Mouse (Mus musculus) midbrain, embryonic 13.5 days (tissue): ENCODE data around the gene Acin1. TPM values are rescaled to one million over a fixed set of nuclear protein-coding genes. Genes with fewer than 3 reads are reported as not detected.
A peak's percentile ranks its signal among the peaks of the same experiment; 100 is the strongest.

Source experiments
- ATAC-seq: fragments of 200-750 bp; cut with Nextera tagmentation; 2 replicates; pipeline ENCODE4 v1.8.0; 2017; ENCODE audit warnings: mild to moderate bottlenecking, moderate TSS enrichment, moderate library complexity
- H3K27ac ChIP-seq: fragments of 300-500 bp; sonication (generic); 2 replicates; pipeline ENCODE4 v1.5.1; 2015; ENCODE audit warnings: inconsistent platforms, mild to moderate bottlenecking, moderate library complexity
- H3K27me3 ChIP-seq: fragments of 300-500 bp; sonication (generic); 2 replicates; pipeline ENCODE4 v1.6.1; 2015; ENCODE audit warnings: mild to moderate bottlenecking, inconsistent platforms
- H3K36me3 ChIP-seq: fragments of 300-500 bp; sonication (generic); 2 replicates; pipeline ENCODE4 v1.6.1; 2015; ENCODE audit warnings: mild to moderate bottlenecking, inconsistent platforms
- H3K4me1 ChIP-seq: fragments of 300-500 bp; sonication (generic); replicated peaks from 2 replicates; pipeline ENCODE4 v1.6.1; 2015; ENCODE audit warnings: inconsistent platforms
- H3K4me2 ChIP-seq: fragments of 300-500 bp; sonication (generic); replicated peaks from 2 replicates; pipeline ENCODE4 v1.6.1; 2015; ENCODE audit warnings: moderate library complexity, mild to moderate bottlenecking, inconsistent platforms
- H3K4me3 ChIP-seq: fragments of 300-500 bp; sonication (generic); replicated peaks from 2 replicates; pipeline ENCODE4 v1.5.1; 2015; ENCODE audit warnings: mild to moderate bottlenecking, inconsistent platforms
- H3K9ac ChIP-seq: fragments of 300-500 bp; sonication (generic); replicated peaks from 2 replicates; pipeline ENCODE4 v1.6.1; 2015; ENCODE audit warnings: mild to moderate bottlenecking, inconsistent platforms
- H3K9me3 ChIP-seq: fragments of 300-500 bp; sonication (generic); 2 replicates; pipeline ENCODE4 v1.6.1; 2016; ENCODE audit warnings: mild to moderate bottlenecking, inconsistent platforms
- WGBS: fragments of 180-500 bp; shearing (Covaris S2); methylation state at CpG from one replicate; pipeline ENCODE4 v1.1.7; 2015; 5-methylcytosine and 5-hydroxymethylcytosine counted together
- microRNA counts: library from miRNA; unstranded; fragments of <30 nt; microRNA quantifications from one replicate; lab custom pipeline; 2016
- microRNA-seq: library from miRNA; unstranded; fragments of <30 nt; microRNA quantifications from one replicate; pipeline ENCODE4, GENCODE M21; 2016
- polyA plus RNA-seq: library from polyadenylated mRNA; unstranded; fragments of >200 nt; fragmentation: Nextera tagmentation; extraction: Ambion mirVana; gene quantifications from 2 replicates; pipeline ENCODE4 v1.2.1, GENCODE M21; 2015

The Acin1 gene
- polyA plus RNA-seq, 1 experiment from 2014 or later, result 187 TPM

DNA sequence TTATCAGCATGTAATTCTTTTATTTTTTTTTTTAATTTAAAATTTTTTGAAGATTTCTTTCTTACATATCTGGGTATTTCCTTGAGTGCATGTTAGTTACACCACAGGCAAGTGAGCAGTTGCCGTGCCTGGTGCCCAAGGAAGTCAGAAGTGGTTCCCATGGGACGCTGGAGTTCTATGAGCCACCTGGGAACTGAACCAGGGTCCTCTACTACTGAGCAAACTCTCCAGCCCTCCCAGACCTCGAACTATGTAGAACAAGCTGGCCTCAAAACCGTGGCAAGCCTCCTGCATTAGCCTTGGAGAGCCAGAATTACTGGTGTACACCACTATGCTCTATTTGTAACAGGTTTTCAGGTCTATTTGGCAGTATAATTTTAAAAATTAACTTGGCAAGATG lies 84.1 kb downstream of the Acin1 start:
- H3K4me1 ChIP-seq, result peaks cover 26% of the 10 kb centered on the region
- H3K27me3 ChIP-seq, result no peaks in the 10 kb centered on the region
- H3K36me3 ChIP-seq, result peaks cover 7% of the 10 kb centered on the region; the same call in 1 of the 2 replicates
- peak overlapping the region; percentile 61 for H3K4me3 ChIP-seq
- H3K9me3 ChIP-seq, result no peaks in the 10 kb centered on the region
- 38% methylated on average over 4 of the region's 4 CpGs for WGBS
- peak overlapping the region; percentile 55 for H3K4me2 ChIP-seq
- H3K9ac ChIP-seq, result peak overlapping the region; percentile 76
- H3K27ac ChIP-seq, result peak overlapping the region; percentile 95
- ATAC-seq, result peak; percentile 5; the same call in 1 of the 2 replicates

DNA sequence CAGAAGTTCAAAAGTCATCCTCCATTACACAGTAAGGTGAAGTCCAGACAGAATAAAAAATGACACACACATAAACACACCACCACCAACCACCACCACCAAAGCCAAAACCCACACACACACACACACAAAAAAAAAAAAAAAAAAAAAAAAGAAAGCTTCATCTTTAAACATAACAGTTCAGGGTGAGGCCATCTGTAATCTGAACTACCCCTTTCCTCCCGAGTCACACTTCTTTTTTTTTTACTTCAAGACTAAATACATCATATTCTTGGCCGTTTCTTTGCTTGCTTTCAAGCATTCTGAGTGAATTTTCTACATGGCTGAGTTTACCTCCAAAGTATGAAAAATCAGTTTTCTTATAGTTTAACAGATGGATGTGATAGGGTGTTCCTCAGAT lies 85.1 kb downstream of the Acin1 start:
- Histone ChIP-seq H3K27me3 (no peaks in the 10 kb centered on the region), H3K9ac (no peak overlapping the region), H3K9me3 (no peaks in the 10 kb centered on the region), H3K27ac (no peak overlapping the region), H3K4me1 (peaks cover 26% of the 10 kb centered on the region), H3K36me3 (peaks cover 7% of the 10 kb centered on the region; the same call in 1 of the 2 replicates), H3K4me2 (no peak overlapping the region), H3K4me3 (no peak overlapping the region)
- WGBS, result 89% methylated on average over 2 of the region's 2 CpGs
- no peak for ATAC-seq

DNA sequence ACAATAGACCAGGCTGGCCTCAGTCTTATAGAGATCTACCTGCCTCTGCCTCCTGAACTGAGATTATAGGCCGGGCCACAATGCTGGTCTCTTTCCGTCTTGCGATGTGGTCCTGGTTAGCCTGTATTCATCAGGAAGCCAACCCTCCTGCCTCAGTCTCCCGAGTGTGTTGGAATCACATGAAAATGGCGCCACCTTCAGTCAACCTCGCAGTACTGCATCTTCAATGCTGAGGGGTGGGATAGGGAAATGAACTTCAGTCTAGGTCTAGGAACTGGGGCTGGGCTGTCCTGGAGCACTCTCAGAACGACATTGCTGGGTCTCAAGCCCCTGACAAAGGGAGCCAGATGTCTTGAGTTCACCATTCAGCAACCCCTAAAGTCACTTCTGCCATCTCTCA lies 89.6 kb downstream of the Acin1 start:
- Histone ChIP-seq H3K27ac (no peak overlapping the region), H3K36me3 (peaks cover 27% of the 10 kb centered on the region), H3K9me3 (no peaks in the 10 kb centered on the region), H3K4me1 (peaks cover under 1% of the 10 kb centered on the region; the same call in 1 of the 2 replicates), H3K9ac (no peak overlapping the region), H3K4me3 (no peak overlapping the region), H3K4me2 (no peak overlapping the region), H3K27me3 (no peaks in the 10 kb centered on the region)
- WGBS, result 79% methylated on average over 7 of the region's 7 CpGs
- no peak for ATAC-seq

DNA sequence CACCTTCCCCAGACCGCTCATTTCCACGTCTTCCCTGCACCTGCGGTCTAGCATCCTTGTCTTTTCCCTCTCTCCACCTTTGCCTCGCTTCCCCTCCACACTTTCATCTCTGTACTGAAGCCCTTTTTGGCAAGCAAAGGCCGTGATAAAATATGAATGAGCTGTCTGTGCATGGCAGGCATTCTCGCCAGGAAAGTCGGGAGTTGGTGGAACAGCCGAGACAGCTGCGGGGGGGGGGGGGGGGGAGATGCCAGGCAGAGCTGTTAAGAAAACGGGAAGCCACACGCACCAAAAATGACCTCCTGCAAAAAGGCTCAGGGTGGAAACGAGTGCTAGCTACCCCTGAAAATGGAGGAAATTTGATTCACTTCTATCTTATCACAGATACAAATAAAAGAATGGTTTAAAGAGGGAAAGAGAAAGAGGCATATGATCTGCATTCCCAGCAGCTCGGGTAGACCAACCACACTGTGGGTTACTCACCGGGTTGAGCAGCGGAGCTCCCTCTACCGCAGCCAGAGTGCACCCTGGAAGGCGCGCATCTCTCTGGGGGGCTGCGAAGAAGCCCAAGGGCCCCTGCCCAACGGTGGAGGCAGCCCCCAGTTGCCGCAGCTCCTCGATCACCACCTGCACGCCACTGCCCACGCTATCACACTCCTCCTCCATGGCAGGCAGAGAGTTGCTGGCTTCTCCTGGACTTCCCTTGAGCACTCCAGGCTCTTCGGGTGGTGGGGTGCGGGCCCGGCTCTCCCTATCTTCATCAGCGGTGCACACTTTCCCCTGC lies 91.9 kb downstream of the Acin1 start:
- Histone ChIP-seq H3K4me1 (no peaks in the 10 kb centered on the region; the same call in 1 of the 2 replicates), H3K27ac (no peak overlapping the region), H3K9me3 (no peaks in the 10 kb centered on the region), H3K27me3 (no peaks in the 10 kb centered on the region), H3K36me3 (peaks cover 29% of the 10 kb centered on the region), H3K4me3 (no peak overlapping the region), H3K4me2 (no peak overlapping the region), H3K9ac (no peak overlapping the region)
- ATAC-seq, result no peak
- WGBS, result 71% methylated on average over 27 of the region's 28 CpGs

DNA sequence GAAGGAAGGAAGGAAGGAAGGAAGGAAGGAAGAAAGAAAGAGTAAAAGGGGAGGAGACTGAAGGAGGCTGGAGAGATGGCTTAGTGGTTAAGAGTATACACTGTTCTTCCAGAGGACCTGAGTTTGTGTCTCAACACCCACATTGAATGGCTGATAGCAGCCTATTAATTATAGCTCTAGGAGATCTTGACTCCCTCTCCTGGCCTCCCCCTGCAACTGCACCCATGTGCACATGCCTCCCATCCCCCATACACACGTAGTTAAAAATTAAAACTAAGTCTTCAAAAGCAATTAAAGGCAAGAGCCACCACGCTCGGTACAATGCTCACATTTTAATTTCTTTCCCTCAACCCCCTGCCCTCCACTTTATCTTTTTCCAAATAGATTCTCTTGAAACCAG lies 92.7 kb downstream of the Acin1 start:
- Histone ChIP-seq H3K9ac (no peak overlapping the region), H3K27ac (no peak overlapping the region), H3K4me1 (no peaks in the 10 kb centered on the region; the same call in 1 of the 2 replicates), H3K9me3 (no peaks in the 10 kb centered on the region), H3K27me3 (no peaks in the 10 kb centered on the region), H3K36me3 (peaks cover 25% of the 10 kb centered on the region), H3K4me2 (no peak overlapping the region), H3K4me3 (no peak overlapping the region)
- ATAC-seq, result no peak
- 91% methylated on average over 3 of the region's 3 CpGs for WGBS

DNA sequence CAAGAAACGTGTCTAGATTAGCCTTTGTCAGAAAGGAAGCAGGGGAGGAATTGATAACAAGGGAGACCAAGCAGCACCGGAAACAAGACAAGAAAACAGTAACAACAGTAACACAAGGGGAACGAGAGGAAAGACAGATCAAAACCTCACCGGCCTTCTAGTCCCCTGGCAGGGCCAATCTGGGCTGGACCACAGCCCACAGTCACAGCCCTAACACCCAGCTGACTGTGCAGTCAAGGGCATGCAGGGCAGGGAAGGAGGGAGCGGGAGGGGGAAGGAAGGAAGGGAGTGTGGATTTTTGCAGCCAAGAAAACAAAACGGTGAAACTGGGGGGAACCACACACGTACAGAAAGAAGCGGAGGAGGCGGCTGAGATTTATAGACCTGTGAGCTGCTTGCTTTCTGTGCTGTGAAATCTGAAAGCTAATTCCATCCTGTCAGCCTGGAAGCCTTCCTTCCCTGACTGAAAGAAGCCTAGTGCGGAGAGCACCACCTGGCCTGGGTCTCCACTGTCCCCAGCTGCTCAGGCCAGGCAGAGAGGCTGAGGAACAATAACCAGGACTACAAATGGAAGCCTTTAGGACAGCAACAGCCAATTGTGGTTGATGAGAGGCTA lies 94.3 kb downstream of the Acin1 start:
- Histone ChIP-seq H3K9ac (0 out of 2 replicates have a peak overlapping the region, but pooled peaks have one; percentile 23), H3K4me2 (no peak overlapping the region), H3K27me3 (no peaks in the 10 kb centered on the region), H3K4me1 (no peaks in the 10 kb centered on the region; the same call in 1 of the 2 replicates), H3K36me3 (peaks cover 23% of the 10 kb centered on the region), H3K4me3 (no peak overlapping the region), H3K27ac (peak overlapping the region; percentile 47; the same call in 1 of the 2 replicates), H3K9me3 (no peaks in the 10 kb centered on the region)
- WGBS, result 78% methylated on average over 10 of the region's 10 CpGs
- no peak for ATAC-seq

MicroRNA genes within 50 kb of the gene (microRNA counts, 519-probe panel; counts per million panel counts)
- 110 counts per million, percentile 56 among the panel's probes with 10 or more counts for microRNA mmu-miR-686 (lab: Ali Mortazavi, UCI)

Small RNA genes lying within 50 kb of the gene (microRNA-seq; reads per million reads assigned to microRNA genes)
- not detected for gene Mir686
- gene Mir6948, result 0.82 reads per million

Other genes with a start within 250 kb of the Acin1 start
- 22.3 and 27.5 TPM in 2 replicates for gene Lrp10, start 222.8 kb downstream of the Acin1 start, polyA plus RNA-seq
- gene Rem2, start 210.8 kb downstream of the Acin1 start, polyA plus RNA-seq, result 44.3 and 52.3 TPM in 2 replicates
- 101 and 107 TPM in 2 replicates for gene Prmt5, start 169.4 kb downstream of the Acin1 start, polyA plus RNA-seq
- gene Haus4, start 132.3 kb downstream of the Acin1 start, polyA plus RNA-seq, result 19.2 and 21.7 TPM in 2 replicates
- 13.5 and 18.0 TPM in 2 replicates for gene Ajuba, start 109.4 kb downstream of the Acin1 start, polyA plus RNA-seq
- 8.7 and 9.3 TPM in 2 replicates for gene 4931414P19Rik, start 80.9 kb downstream of the Acin1 start, polyA plus RNA-seq
- 438 and 468 TPM in 2 replicates for gene Psmb5, start 68.9 kb downstream of the Acin1 start, polyA plus RNA-seq
- gene Psmb11, start 65.5 kb downstream of the Acin1 start, polyA plus RNA-seq, result 0.15 TPM in 1 of 2 replicates, not detected in the other
- gene Gm17606, start 46.0 kb downstream of the Acin1 start, polyA plus RNA-seq, result not detected in 2 replicates
- gene Cdh24, start 45.6 kb downstream of the Acin1 start, polyA plus RNA-seq, result 9.5 and 12.3 TPM in 2 replicates
- 75.4 and 76.6 TPM in 2 replicates for gene 1700123O20Rik, start 715 bp downstream of the Acin1 start, polyA plus RNA-seq
- gene Gm29776, start 11.9 kb upstream of the Acin1 start, polyA plus RNA-seq, result 0.27 and 0.32 TPM in 2 replicates
- gene Cebpe, start 25.2 kb upstream of the Acin1 start, polyA plus RNA-seq, result not detected in 2 replicates
- gene Slc7a8, start 95.0 kb upstream of the Acin1 start, polyA plus RNA-seq, result 4.6 and 4.9 TPM in 2 replicates
- not detected in 2 replicates for gene Rnf212b, start 127.2 kb upstream of the Acin1 start, polyA plus RNA-seq
- gene Homez, start 184.0 kb upstream of the Acin1 start, polyA plus RNA-seq, result 11.7 and 13.5 TPM in 2 replicates
- gene Ppp1r3e, start 190.6 kb upstream of the Acin1 start, polyA plus RNA-seq, result 0.98 and 2.2 TPM in 2 replicates
- gene Bcl2l2, start 196.4 kb upstream of the Acin1 start, polyA plus RNA-seq, result 4.4 and 4.9 TPM in 2 replicates
- gene Gm20521, start 196.5 kb upstream of the Acin1 start, polyA plus RNA-seq, result 0.18 TPM in 1 of 2 replicates, not detected in the other
- 178 and 203 TPM in 2 replicates for gene Pabpn1, start 205.6 kb upstream of the Acin1 start, polyA plus RNA-seq
- 119 and 158 TPM in 2 replicates for gene Slc22a17, start 226.2 kb upstream of the Acin1 start, polyA plus RNA-seq
- 18.0 and 21.6 TPM in 2 replicates for gene Efs, start 239.2 kb upstream of the Acin1 start, polyA plus RNA-seq
- gene Il25, start 245.8 kb upstream of the Acin1 start, polyA plus RNA-seq, result 0.15 and 0.19 TPM in 2 replicates
- 1.9 and 2.0 TPM in 2 replicates for gene Cmtm5, start 249.3 kb upstream of the Acin1 start, polyA plus RNA-seq